Mouse (Mus musculus): ENCODE data around the gene Chid1.
"Not testable (repeated sequence)": the region's sequence is repeated elsewhere in the genome, so short reads cannot be mapped to it uniquely, and the experiment has no call there.

The Chid1 gene

DNA sequence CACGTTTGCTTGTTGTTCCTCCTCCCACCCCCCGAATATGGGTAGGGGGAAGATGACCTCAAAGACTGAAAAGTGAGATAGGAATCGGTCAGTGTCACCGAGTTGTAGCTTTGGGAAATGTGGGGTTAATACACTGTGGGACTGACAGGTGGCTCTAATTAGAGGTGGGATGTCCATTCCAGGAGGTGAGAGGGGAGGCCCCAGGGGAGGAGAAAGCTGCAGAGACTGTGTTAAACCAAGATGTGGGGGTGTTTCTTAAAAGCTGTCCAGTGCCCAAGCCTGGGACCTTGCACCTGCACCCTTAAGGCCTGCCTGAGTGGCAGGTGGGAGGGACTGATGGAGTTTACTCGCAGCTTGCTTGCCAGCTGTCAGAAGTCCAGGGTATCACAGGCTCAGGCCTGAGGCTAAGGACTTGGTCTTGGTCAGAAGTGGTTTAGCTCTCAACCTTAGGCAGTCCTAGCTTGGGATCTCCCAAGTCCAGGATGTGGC lies 77.3 kb downstream of the Chid1 start:
- ATAC-seq (ENCODE audit: low TSS enrichment): no peak

DNA sequence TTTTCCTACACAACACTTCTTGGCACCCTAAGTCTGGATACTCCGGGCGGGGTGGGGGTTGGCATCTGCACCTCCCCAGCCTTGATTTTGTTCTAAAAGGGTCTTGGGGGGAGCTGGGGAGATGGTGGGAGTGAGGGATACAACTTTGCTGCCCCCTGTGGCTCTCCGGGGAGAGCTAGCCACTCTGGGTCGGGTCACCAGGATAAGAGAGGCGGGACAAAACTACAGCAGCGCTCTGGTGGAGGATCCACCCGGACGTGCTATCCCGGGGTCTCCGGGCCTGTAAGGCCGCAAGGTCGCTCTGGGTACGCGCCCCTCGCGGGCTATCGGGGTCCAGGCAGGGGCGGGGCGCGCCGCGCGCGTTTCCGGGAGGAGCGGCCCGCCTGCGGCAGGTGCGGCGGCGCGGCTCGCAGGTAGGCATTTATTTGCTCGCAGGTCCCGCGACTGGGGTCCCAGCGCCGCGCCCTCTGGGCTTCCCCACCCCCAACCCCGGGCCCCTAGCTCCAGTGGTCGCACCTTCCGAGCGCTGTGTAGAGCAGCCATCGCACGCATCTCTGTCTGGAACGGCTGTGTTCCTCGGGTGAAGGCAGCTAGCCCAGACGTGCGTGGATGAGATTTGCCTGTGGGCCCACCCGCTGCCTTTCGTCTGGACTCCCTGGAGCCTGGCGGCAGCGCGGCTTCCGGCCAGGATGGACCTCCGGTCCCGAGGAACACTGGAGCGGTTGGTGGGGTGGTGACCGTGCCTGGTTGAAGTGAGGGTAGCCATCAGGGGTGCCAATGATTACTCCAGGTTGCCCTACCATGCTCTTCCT lies 77.9 kb downstream of the Chid1 start:
- ATAC-seq (ENCODE audit: low TSS enrichment): no peak

DNA sequence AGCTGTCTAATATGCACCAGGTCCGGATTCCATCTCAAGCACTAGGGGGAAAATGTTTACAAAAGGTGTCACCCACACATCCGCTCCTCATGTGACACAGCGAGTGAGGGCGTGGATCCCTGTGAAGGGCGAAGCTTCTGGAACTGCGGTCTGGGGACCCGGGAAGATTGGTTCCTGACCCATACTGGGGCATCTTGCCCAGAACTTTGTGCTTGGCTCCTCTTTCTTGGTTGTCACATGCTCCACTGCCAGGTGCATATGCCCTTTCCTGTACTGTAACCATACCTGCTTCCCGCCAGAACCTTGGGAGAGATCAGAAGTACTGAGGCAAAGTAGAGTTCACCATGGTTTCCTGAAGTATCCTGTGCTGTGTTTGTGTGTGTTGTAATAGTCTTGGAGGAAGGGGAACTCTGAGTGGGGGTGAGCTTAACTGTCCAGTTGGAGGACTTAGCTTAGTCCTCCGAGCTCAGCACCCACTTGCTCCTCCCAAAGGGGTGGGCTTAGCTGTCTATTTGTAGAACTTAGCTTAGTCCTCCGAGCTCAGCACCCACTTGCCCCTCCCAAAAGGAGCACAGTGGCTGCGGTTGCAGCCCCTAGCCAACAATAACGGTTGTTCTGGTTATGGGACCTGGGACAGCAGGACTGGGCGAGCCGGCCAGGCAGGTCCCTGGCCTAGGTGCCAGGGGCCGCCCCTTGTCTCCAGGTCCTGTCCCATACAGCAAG lies 79.1 kb downstream of the Chid1 start, which contains the start of gene Cracr2b:
TSS of gene Cracr2b (plus strand) at position 704 of the 723 bp plus-strand sequence.
- ATAC-seq (ENCODE audit: low TSS enrichment): no peak

DNA sequence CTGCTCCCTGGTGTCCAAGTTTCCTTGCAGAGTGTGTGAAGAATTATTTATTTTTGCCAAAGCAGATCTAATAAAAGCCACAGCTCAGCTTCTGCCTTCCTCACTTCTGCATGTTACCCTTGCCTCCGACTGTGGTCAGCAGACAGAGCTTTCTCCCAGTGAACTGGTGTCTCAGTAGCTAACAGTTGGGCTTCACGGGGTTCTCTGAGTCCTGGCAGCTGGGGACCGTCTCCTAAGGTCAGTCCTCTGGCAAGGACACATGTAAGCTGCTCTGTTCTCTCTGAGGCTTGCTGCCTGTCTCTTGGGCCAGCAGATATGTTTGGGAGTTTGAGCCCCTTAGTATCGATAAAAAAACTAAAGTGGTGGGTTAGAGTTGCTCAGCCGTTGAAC lies 79.7 kb downstream of the Chid1 start:
- ATAC-seq (ENCODE audit: low TSS enrichment): no peak

DNA sequence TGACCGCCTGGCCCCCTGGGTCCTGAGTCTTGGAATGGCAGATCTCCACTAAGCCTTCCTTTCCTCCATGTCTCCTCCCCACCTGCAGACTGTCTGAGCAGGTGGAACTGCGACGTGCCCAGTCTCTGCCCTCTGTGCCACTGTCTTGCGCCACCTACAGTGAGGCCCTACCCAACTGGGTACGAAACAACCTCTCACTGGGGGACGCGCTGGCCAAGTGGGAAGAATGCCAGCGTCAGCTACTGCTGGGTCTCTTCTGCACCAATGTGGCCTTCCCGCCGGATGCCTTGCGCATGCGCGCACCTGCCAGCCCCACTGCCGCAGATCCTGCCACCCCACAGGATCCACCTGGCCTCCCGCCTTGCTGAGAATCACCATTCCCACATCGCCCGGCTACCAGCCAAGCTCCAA lies 80.4 kb downstream of the Chid1 start:
- no peak for ATAC-seq (ENCODE audit: low TSS enrichment)

DNA sequence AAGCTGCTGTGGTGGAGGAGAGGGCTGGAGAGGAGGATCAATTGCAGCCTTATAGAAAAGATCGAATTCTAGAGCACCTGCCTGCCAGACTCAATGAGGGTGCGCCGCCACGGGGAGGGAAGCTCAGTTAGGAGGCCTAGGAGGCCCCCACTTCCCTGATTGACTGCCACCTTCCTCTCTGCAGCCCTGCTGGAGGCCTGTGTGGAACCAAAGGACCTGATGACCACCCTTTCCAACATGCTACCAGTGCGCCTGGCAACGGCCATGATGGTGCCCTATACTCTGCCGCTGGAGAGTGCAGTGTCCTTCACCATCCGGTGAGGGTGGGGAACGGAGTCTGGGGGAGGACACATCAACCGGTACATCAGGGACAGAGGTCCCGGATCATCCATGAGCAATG lies 81.0 kb downstream of the Chid1 start:
- no peak for ATAC-seq (ENCODE audit: low TSS enrichment)

DNA sequence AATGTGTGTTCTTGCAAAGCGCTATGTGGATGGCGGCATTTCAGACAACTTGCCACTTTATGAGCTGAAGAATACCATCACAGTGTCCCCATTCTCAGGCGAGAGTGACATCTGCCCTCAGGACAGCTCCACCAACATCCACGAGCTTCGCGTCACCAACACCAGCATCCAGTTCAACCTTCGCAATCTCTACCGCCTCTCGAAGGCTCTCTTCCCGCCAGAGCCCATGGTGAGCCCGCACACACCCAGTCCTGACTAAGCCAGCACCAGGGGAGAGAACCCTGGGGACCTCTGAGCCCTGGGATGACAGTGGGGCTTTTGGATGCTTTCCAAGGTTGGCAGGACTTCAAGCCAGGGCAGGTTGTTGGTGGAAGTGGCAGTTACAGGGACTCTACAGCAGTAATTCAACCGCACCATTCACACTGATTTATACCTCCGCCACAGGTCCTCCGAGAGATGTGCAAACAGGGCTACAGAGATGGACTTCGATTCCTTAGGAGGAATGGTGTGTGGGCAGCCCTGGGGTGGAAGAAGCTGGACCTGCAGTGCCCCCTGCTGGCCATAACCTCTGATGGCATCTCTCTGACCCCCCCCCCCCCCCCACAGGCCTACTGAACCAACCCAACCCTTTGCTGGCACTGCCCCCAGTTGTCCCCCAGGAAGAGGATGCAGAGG lies 81.5 kb downstream of the Chid1 start:
- ATAC-seq (ENCODE audit: low TSS enrichment): no peak

DNA sequence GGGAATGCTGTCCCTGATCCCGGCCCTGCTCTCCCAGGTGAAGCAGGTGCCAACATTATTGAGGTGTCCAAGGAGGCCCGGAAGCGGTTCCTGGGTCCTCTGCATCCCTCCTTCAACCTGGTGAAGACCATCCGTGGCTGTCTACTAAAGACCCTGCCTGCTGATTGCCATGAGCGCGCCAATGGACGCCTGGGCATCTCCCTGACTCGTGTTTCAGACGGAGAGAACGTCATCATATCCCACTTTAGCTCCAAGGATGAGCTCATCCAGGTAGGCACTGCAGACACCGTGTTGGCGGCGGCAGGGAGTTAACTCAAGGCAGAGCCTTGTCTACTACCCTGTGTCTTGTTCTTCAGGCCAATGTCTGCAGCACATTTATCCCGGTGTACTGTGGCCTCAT lies 82.4 kb downstream of the Chid1 start:
- no peak for ATAC-seq (ENCODE audit: low TSS enrichment)

DNA sequence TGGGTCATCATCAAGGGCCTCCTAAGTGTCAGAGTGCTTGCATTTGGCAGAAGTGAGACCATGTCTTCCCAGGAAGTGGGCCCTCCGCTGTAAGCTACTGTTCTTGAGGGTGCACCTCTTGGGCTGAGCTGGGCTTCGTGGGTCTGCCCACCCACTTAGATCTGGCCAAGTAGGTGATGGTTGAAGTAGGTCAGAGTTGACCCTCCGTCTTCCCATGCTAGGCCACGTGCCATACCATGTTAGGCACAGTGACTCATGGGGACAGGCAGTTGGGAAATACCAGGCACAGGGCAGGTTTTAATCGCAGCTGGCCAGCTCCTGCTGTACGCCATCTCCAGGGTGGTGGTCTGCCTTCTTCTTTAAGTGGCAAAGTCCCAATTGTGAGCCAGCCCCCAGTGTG lies 82.9 kb downstream of the Chid1 start:
- ATAC-seq (ENCODE audit: low TSS enrichment): no peak

DNA sequence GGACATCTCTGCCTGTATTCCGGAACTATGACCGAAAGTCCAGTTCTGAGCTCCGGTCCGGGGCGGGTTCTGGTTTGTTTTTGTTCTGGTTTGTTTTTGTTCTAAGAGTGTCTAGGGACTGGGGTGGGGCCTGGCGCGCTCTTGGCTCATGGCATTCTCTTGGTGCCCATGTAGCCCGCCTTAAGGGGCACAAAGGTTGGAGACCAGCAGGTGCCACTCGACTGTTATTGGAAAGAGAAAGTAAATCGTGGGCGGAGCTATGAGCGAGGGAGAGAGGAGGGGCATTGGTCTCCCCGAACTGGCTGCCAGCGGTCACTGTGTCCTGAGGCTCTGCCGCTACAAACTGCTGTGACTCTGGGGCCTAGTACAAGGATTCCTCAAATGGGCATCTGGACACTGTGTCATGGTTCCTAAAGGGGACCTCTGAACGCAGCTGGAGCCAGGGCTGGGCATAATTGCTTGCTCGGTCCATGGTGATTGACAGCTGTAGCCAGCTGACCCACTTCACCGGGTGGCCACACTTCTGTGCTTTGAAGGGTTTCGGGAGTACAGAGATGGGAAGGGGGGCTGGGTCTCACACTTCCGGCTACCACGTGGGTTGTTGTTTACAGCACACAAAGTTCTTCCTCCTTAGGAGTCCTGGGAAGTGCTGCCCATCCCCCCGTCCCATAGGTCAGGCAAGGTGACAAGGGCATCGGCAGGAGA lies 83.9 kb downstream of the Chid1 start:
- ATAC-seq (ENCODE audit: low TSS enrichment): peak; percentile 22; the same call in 1 of the 2 replicates

DNA sequence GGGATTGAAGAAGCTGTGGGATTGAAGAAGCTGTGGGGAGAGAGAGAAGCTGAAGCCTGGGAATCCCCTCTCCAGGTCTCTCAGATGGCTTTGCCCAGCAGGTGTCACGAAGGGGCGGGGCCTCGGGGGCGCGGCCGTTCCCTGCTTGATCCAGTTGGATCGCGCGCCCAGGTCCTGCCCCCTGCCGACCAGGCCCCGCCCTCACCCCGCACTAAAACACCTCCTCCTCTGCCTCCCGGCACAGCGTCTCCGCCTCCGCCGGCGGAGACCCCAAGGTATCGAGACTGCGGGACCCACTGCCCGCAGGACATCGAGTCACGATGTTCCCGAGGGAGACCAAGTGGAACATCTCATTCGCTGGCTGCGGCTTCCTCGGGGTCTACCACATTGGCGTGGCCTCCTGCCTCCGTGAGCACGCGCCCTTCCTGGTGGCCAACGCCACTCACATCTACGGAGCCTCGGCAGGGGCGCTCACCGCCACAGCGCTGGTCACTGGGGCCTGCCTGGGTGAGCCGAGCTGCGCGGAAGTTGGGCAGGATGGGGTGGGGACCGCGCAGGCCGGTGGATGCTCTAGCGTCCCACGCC lies 84.6 kb downstream of the Chid1 start, which contains the start of gene Pnpla2:
TSS of gene Pnpla2 (plus strand) at position 232 of the 585 bp plus-strand sequence.
- ATAC-seq (ENCODE audit: low TSS enrichment): peak; percentile 70

DNA sequence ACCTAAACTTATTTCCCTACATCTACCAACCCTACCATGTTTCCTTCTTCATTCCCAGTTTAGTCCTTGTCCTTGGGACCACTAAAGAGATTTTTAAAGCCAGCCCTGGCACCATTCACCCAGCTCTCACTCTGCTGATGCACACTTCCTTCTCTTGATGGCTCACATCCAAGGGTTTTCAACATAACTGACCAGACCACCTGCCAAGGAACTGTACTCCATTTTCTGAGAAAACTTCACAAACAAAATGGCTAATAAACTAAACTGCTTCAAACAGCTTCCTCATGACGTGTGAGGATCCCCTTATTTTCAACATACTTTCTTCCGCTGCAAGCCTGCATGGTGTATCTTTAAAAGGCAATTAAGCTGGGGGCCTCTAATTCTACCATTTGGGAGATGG lies 86.0 kb downstream of the Chid1 start:
- no peak for ATAC-seq (ENCODE audit: low TSS enrichment)

DNA sequence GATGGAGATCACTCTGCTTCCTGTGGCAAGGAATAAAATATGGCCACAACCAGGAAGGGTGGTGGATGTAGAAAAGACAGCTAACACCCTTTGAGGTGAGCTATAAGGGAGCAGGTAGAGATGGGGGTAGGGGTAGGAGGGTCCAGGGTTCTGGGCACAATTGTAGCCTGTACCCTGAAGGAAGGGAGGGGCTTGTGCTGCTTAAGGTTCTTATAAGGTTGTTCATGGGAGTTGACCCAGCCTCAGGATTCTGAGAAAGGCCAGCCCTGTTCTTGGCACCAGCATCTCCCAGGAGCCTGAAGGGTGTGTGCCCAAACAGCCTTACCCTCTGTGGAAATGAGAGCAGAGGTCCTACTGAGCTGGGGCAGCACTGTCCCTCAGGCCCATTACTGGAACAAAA lies 87.7 kb downstream of the Chid1 start:
- no peak for ATAC-seq (ENCODE audit: low TSS enrichment)

DNA sequence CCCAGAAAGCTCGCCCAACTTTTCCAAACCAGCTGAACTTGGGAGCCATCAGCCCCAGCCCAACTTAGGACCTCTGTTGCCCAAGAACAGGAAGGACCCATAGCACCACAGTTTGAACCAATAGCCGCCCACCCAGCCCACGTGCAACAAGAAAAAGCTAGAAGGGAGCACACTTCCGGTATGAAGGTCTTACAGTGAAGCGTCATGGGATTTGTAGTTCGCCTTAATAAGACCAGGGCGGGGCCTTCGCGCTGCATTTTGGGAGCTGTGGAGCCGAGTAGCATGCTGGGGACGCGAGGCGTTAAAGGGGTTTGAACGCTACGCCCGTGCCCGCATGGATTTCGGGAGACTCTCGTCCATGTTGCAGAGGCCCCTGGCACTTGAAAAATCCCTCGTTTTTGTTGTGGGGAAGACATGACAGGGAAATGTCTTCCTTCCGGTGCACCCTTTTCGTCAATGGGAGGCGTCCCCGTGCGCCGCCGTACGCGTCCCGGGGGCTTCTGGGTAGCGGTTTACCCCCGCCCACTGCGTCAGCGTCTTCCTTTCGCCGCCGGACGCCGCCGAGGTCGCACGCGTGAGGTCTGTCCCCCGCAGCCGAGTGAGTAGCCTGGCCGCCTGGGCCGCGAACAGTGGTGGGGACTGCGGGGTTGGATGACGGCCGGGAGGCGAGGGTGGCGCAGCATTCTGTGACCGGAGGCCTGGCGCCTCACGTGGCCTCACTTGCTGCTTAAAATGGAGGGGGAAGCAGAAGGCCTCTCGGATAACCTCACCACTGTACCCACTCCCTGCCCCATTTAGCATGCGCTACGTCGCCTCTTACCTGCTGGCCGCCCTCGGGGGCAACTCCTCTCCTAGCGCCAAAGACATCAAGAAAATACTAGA lies 92.3 kb downstream of the Chid1 start, which contains the start of gene Rplp2:
TSS of gene Rplp2 (plus strand) at position 261 of the 882 bp plus-strand sequence.
- ATAC-seq (ENCODE audit: low TSS enrichment): peak; percentile 86

DNA sequence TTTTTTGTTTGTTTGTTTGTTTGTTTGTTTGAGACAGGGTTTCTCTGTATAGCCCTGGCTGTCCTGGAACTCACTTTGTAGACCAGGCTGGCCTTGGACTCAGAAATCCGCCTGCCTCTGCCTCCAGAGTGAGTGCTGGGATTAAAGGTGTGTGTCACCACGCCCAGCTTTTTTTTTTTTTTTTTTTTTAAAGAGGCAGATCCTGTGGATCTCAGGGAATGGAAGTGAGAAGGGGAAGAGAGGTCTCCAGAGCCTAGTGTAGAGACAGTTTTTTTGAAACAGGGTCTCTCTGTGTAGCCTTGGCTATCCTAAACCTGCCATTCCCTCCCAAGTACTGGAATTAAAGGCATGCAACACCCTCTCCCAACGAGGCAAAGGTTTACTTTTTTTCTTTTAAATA lies 93.3 kb downstream of the Chid1 start:
- not testable (repeated sequence) for ATAC-seq (ENCODE audit: low TSS enrichment)

DNA sequence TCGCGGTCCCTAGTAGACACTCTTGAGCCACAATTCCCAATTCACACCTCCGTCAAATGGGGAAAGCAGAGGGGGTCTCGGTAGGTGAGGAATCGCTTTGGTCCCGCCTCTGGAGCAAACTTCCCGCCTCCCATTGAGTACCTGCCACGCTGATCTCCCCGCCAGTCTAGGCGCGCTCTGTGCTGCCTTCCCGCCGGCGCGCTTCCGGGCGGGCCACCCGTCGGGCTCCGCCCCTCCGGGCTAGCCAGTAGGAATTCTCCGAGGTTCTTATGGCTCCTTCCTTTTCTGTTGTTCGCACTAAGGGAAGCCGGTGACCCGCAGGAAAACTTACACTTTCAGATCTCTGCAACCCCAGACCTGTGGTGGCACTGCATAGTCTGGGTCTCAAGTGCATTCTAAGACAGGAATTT lies 95.8 kb downstream of the Chid1 start, which contains the start of gene Pidd1:
TSS of gene Pidd1 (minus strand) at position 198 of the 410 bp plus-strand sequence.
- ATAC-seq (ENCODE audit: low TSS enrichment): no peak
